Mouse (Mus musculus) kidney, adult 2 months (tissue): ENCODE measurements around the gene D630045J12Rik.

Experiments used
- CTCF ChIP-seq: fragments of 200-500 bp; conservative IDR thresholded peaks from 2 replicates; pipeline ENCODE4 v1.5.1; 2011; ENCODE audit warnings: low read depth, mild to moderate bottlenecking, control low read depth, low read length, moderate library complexity, mixed read lengths; ENCODE audit not compliant: insufficient read depth, insufficient read length
- POLR2A ChIP-seq: fragments of 200-500 bp; IDR thresholded peaks from one replicate; pipeline ENCODE4 v1.6.1; 2011; ENCODE audit warnings: low read depth, low read length, control low read depth

GRCm38 (mm10) chr6:38202816-38203215 lies 51.0 kb downstream of the D630045J12Rik start:
- no peak for TF ChIP-seq POLR2A
- TF ChIP-seq CTCF: no peak
